40 mouse cellular contexts compared by ENCODE assay signal in the genomic region with DNA sequence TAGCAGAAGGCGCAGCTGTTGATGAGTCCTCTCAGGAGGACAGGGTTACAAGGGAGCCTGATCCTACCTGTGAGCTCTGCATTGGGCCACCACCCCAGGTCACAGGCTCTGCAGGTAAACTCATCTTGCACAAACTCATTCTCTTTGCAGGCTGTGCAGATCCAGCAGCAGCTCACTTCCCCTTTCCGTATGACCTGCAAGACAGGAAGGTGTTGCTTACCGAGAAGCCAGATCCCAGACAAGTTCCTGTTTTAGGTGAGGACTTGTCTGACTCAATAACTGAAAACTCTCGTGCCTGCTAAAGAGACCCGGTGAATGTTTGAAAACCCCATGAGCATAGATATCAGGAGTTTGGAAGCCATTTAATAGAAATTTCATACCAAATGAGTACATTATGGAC. TPM values are rescaled to one million over a fixed set of nuclear protein-coding genes. Genes with fewer than 3 reads are reported as not detected.
A peak's percentile ranks its signal among the peaks of the same experiment; 100 is the strongest.
DNase-seq lines count a peak whose midpoint lies in the region; ATAC-seq and TF ChIP-seq lines count a peak whose summit lies in the region.
"Had no signal": no experiment of that assay in that cellular context is flagged by ENCODE, and none has a peak within 500 bp of the region (broad histone marks: within the 10 kb centered on the region; RNA-seq: fewer than 3 reads in every experiment).

No protein-coding gene starts in this region.

- TF ChIP-seq POLR2A in bone marrow, adult 2 months (IDR thresholded peaks at IDR 0.05; ENCODE audit: borderline replicate concordance, control insufficient read depth, low read depth, low read length), result no peak

- no peak overlapping the region for H3K9ac ChIP-seq in liver, embryonic 15.5 days
- H3K9ac ChIP-seq in liver, embryonic 12.5 days, result no peak overlapping the region
- no peak overlapping the region for H3K9ac ChIP-seq in liver, embryonic 16.5 days (ENCODE audit: low read depth, low read length)
- H3K9ac ChIP-seq: heart, embryonic 15.5 days; hindbrain, embryonic 12.5 days; limb, embryonic 15.5 days; lung, embryonic 14.5 days had no signal

- no peak for DNase-seq in adipocyte (ENCODE audit: low spot score)
- no peak for DNase-seq in adrenal gland, adult 18-20 months (ENCODE audit: low spot score in 2 of 2)
- no peak for DNase-seq in cerebellum, postnatal 25 days
- DNase-seq: adrenal gland, postnatal 14 days; cerebellum, adult 2 months; cerebellum, postnatal 14 days; gastrocnemius, postnatal 10 days; kidney, adult 8-10 months; kidney, postnatal 4 days; lung, embryonic 14.5 days; midbrain, embryonic 14.5 days; right cerebral cortex, adult 18-20 months; right cerebral cortex, postnatal 4 days; thymus, adult 2 months; thymus, postnatal 36 days had no signal

- H3K4me2 ChIP-seq in liver, embryonic 15.5 days, result no peak overlapping the region
- no peak overlapping the region for H3K4me2 ChIP-seq in liver, embryonic 12.5 days
- no peak overlapping the region for H3K4me2 ChIP-seq in liver, embryonic 16.5 days (ENCODE audit: low read depth, low read length)
- H3K4me2 ChIP-seq: heart, embryonic 15.5 days; hindbrain, embryonic 12.5 days; limb, embryonic 15.5 days; lung, embryonic 14.5 days had no signal

- no peaks in the 10 kb centered on the region for H3K4me1 ChIP-seq in liver, embryonic 15.5 days (replicated peaks)
- H3K4me1 ChIP-seq in liver, embryonic 12.5 days, result no peaks in the 10 kb centered on the region
- peaks cover 3% of the 10 kb centered on the region; the same call in 1 of the 2 replicates for H3K4me1 ChIP-seq in bone marrow, adult 2 months (ENCODE audit: control insufficient read depth, insufficient read depth, low read length)
- H3K4me1 ChIP-seq in liver, embryonic 16.5 days (ENCODE audit: control insufficient read depth, low read depth, low read length), result no peaks in the 10 kb centered on the region
- H3K4me1 ChIP-seq: heart, embryonic 10.5 days; hindbrain, embryonic 12.5 days; limb, embryonic 10.5 days; limb, embryonic 15.5 days had no signal

- no peaks in the 10 kb centered on the region for H3K36me3 ChIP-seq in liver, embryonic 15.5 days (replicated peaks)
- H3K36me3 ChIP-seq in liver, embryonic 12.5 days, result no peaks in the 10 kb centered on the region
- H3K36me3 ChIP-seq in liver, embryonic 16.5 days (ENCODE audit: control insufficient read depth, insufficient read depth), result no peaks in the 10 kb centered on the region
- H3K36me3 ChIP-seq: heart, embryonic 10.5 days; heart, embryonic 15.5 days; hindbrain, embryonic 12.5 days; limb, embryonic 10.5 days; limb, embryonic 15.5 days had no signal

- TF ChIP-seq CTCF in bone marrow, adult 2 months (IDR thresholded peaks at IDR 0.05; ENCODE audit: control insufficient read depth, insufficient read depth, low read length), result no peak

- no peak overlapping the region for H3K27ac ChIP-seq in liver, embryonic 15.5 days (replicated peaks)
- H3K27ac ChIP-seq in liver, embryonic 12.5 days, result no peak overlapping the region
- H3K27ac ChIP-seq in bone marrow, adult 2 months (ENCODE audit: control insufficient read depth, insufficient read depth, low read depth, low read length, poor library complexity), result peak overlapping the region; percentile 54; the same call in 1 of the 2 replicates
- H3K27ac ChIP-seq in liver, embryonic 16.5 days (ENCODE audit: low read length), result no peak overlapping the region
- H3K27ac ChIP-seq: heart, embryonic 10.5 days; heart, embryonic 15.5 days; hindbrain, embryonic 12.5 days; kidney, postnatal 0 days; limb, embryonic 10.5 days; limb, embryonic 15.5 days had no signal

- no peaks in the 10 kb centered on the region for H3K27me3 ChIP-seq in liver, embryonic 15.5 days
- no peaks in the 10 kb centered on the region for H3K27me3 ChIP-seq in liver, embryonic 12.5 days (replicated peaks)
- H3K27me3 ChIP-seq in liver, embryonic 16.5 days (ENCODE audit: control insufficient read depth, insufficient read depth, low read depth, low read length), result no peaks in the 10 kb centered on the region
- H3K27me3 ChIP-seq: heart, embryonic 15.5 days; hindbrain, embryonic 12.5 days; limb, embryonic 15.5 days had no signal

- no peak overlapping the region for H3K4me3 ChIP-seq in liver, embryonic 15.5 days (replicated peaks)
- no peak overlapping the region for H3K4me3 ChIP-seq in liver, embryonic 12.5 days
- peak overlapping the region; percentile 14 for H3K4me3 ChIP-seq in bone marrow, adult 2 months (replicated peaks; ENCODE audit: control insufficient read depth, low read depth, low read length)
- H3K4me3 ChIP-seq in liver, embryonic 16.5 days (ENCODE audit: low read depth, low read length), result no peak overlapping the region
- H3K4me3 ChIP-seq: erythroblast, embryonic 14.5 days; heart, embryonic 10.5 days; heart, embryonic 15.5 days; hindbrain, embryonic 12.5 days; limb, embryonic 10.5 days; limb, embryonic 15.5 days had no signal

- 24% methylated on average over 5 of the region's 5 CpGs for WGBS in liver, embryonic 15.5 days (ENCODE audit: insufficient replicate concordance)
- WGBS in liver, embryonic 12.5 days (ENCODE audit: insufficient replicate concordance), result 32% methylated on average over 5 of the region's 5 CpGs
- 8% methylated on average over 5 of the region's 5 CpGs for WGBS in bone marrow, adult 2 months
- 29% methylated on average over 5 of the region's 5 CpGs for WGBS in liver, embryonic 16.5 days (ENCODE audit: insufficient replicate concordance)

- H3K9me3 ChIP-seq in liver, embryonic 15.5 days (replicated peaks), result no peaks in the 10 kb centered on the region
- H3K9me3 ChIP-seq in liver, embryonic 12.5 days (replicated peaks), result no peaks in the 10 kb centered on the region
- H3K9me3 ChIP-seq in liver, embryonic 16.5 days (replicated peaks; ENCODE audit: control insufficient read depth, low read length), result no peaks in the 10 kb centered on the region
- H3K9me3 ChIP-seq: heart, embryonic 10.5 days; heart, embryonic 15.5 days; hindbrain, embryonic 12.5 days; limb, embryonic 10.5 days; limb, embryonic 15.5 days had no signal

- 0 out of 2 replicates have a peak, but pooled peaks have one; percentile 22 for ATAC-seq in liver, embryonic 15.5 days (ENCODE audit: insufficient read depth)
- ATAC-seq in liver, embryonic 12.5 days, result no peak
- ATAC-seq in liver, embryonic 16.5 days (ENCODE audit: low read depth), result peak; percentile 19; the same call in 1 of the 2 replicates
- ATAC-seq in neutrophil, adult 5-6 weeks (ENCODE audit: extremely low read depth, insufficient number of reproducible peaks, low FRiP score, poor library complexity, severe bottlenecking), result peak; percentile 99
- ATAC-seq: CD4-positive, CD25-positive, alpha-beta regulatory T cell, adult 4 months; forebrain, embryonic 16.5 days; intestine, embryonic 16.5 days had no signal

RNA-seq across cellular contexts. Expression of gene Gm10944, which starts 51.9 kb away (rescaled TPM):
- polyA plus RNA-seq in liver, embryonic 15.5 days (2015; fragmentation: Nextera tagmentation; extraction: Ambion mirVana), result not detected in 2 replicates
- polyA plus RNA-seq in liver, embryonic 12.5 days (2016; fragmentation: Nextera tagmentation; extraction: Ambion mirVana), result not detected in 2 replicates
- polyA plus RNA-seq in bone marrow, adult 2 months (2011; ENCODE audit: insufficient read depth, insufficient read length, low replicate concordance, missing spikeins), result not detected in 2 replicates
- not detected in 2 replicates for polyA plus RNA-seq in liver, embryonic 16.5 days (2015; fragmentation: Nextera tagmentation; extraction: Ambion mirVana)
- not detected in 2 replicates for total RNA-seq in neutrophil, adult 5-6 weeks (2017)
- not detected for total RNA-seq in adrenal gland, adult 18-20 months (2021)
- total RNA-seq: adrenal gland, postnatal 14 days; gastrocnemius, postnatal 10 days; heart, postnatal 25 days; layer of hippocampus, adult 8-10 months; layer of hippocampus, postnatal 25 days; megakaryocyte-erythroid progenitor cell, adult 5-6 weeks; monocyte, adult 5-6 weeks had no signal
- polyA plus RNA-seq: CD4-positive, CD25-positive, alpha-beta regulatory T cell, adult 4 months; cerebellum, adult 2 months; embryonic facial prominence, embryonic 14.5 days; erythroblast, embryonic 14.5 days; forebrain, embryonic 11.5 days; forebrain, embryonic 16.5 days; gonadal fat pad, adult 2 months; heart, embryonic 10.5 days; heart, embryonic 15.5 days; hindbrain, embryonic 12.5 days; intestine, embryonic 16.5 days; kidney, postnatal 0 days; limb, embryonic 10.5 days; limb, embryonic 15.5 days; lung, embryonic 14.5 days; midbrain, embryonic 14.5 days; neural tube, embryonic 14.5 days; spleen, adult 2 months; thymus, adult 2 months had no signal
